Mouse (Mus musculus) liver, adult 2 months (tissue): ENCODE data around the gene Apoe.

Source experiments
- CTCF ChIP-seq: fragments of 200-500 bp; IDR thresholded peaks from 2 replicates; pipeline ENCODE4 v1.5.1; 2011; ENCODE audit warnings: low read depth, low read length, control low read depth
- POLR2A ChIP-seq: fragments of 200-500 bp; IDR thresholded peaks from 2 replicates; pipeline ENCODE4 v1.6.1; 2011; ENCODE audit warnings: low read length, control low read depth; ENCODE audit not compliant: insufficient read depth; ENCODE audit errors: extremely low read depth

- no peak for TF ChIP-seq POLR2A
- no peak for TF ChIP-seq CTCF
These were observed 34.5 kb downstream of the Apoe start for GRCm38 (mm10) chr7:19664455-19664954.
